Mouse (Mus musculus): Measurements from ENCODE around the gene Efl1. TPM values are rescaled to one million over a fixed set of nuclear protein-coding genes. Genes with fewer than 3 reads are reported as not detected.
A peak's percentile ranks its signal among the peaks of the same experiment; 100 is the strongest.

The Efl1 gene
- polyA plus RNA-seq, 1 experiment from 2014 or later = 21.1 TPM

- Histone ChIP-seq H3K9ac (ENCODE audit: low read length) (no peak overlapping the region), H3K4me2 (ENCODE audit: low read depth, low read length) (no peak overlapping the region), H3K4me3 (ENCODE audit: low read length) (no peak overlapping the region), H3K27me3 (ENCODE audit: control insufficient read depth, insufficient read depth, low read depth, low read length) (no peaks in the 10 kb centered on the region), H3K27ac (ENCODE audit: low read length) (no peak overlapping the region), H3K4me1 (replicated peaks; ENCODE audit: control insufficient read depth, insufficient read depth, low read length) (no peaks in the 10 kb centered on the region), H3K9me3 (ENCODE audit: control insufficient read depth, low read length) (no peaks in the 10 kb centered on the region), H3K36me3 (ENCODE audit: control insufficient read depth, insufficient read depth, low read length) (no peaks in the 10 kb centered on the region)
- no peak for ATAC-seq (ENCODE audit: low read depth)
- WGBS = 75% methylated on average over 18 of the region's 18 CpGs
Observed at GRCm38 (mm10) chr7:82744167-82744715, 95.8 kb downstream of the Efl1 start.

GRCm38 (mm10) chr7:82748812-82749211, 100.4 kb downstream of the Efl1 start:
- no peaks in the 10 kb centered on the region for H3K27me3 ChIP-seq (ENCODE audit: control insufficient read depth, insufficient read depth, low read depth, low read length)
- H3K4me2 ChIP-seq (ENCODE audit: low read depth, low read length) = no peak overlapping the region
- 55% methylated on average over 2 of the region's 2 CpGs for WGBS
- no peaks in the 10 kb centered on the region for H3K36me3 ChIP-seq (ENCODE audit: control insufficient read depth, insufficient read depth, low read length)
- ATAC-seq (ENCODE audit: low read depth) = peak; percentile 53
- H3K4me3 ChIP-seq (ENCODE audit: low read length) = no peak overlapping the region
- H3K4me1 ChIP-seq (replicated peaks; ENCODE audit: control insufficient read depth, insufficient read depth, low read length) = peaks cover 7% of the 10 kb centered on the region
- H3K27ac ChIP-seq (ENCODE audit: low read length) = peak overlapping the region; percentile 71
- H3K9ac ChIP-seq (ENCODE audit: low read length) = no peak overlapping the region
- H3K9me3 ChIP-seq (ENCODE audit: control insufficient read depth, low read length) = no peaks in the 10 kb centered on the region

- Histone ChIP-seq H3K27ac (ENCODE audit: low read length) (peak overlapping the region; percentile 71), H3K36me3 (ENCODE audit: control insufficient read depth, insufficient read depth, low read length) (no peaks in the 10 kb centered on the region), H3K4me3 (ENCODE audit: low read length) (no peak overlapping the region), H3K4me1 (replicated peaks; ENCODE audit: control insufficient read depth, insufficient read depth, low read length) (peaks cover 7% of the 10 kb centered on the region), H3K9me3 (ENCODE audit: control insufficient read depth, low read length) (no peaks in the 10 kb centered on the region), H3K9ac (ENCODE audit: low read length) (no peak overlapping the region), H3K27me3 (ENCODE audit: control insufficient read depth, insufficient read depth, low read depth, low read length) (no peaks in the 10 kb centered on the region), H3K4me2 (ENCODE audit: low read depth, low read length) (no peak overlapping the region)
- no peak for ATAC-seq (ENCODE audit: low read depth)
- WGBS = 80% methylated on average over 8 of the region's 8 CpGs
Observed at GRCm38 (mm10) chr7:82749239-82749638, 100.8 kb downstream of the Efl1 start.

GRCm38 (mm10) chr7:82752171-82753085, 104.0 kb downstream of the Efl1 start:
- Histone ChIP-seq H3K27me3 (ENCODE audit: control insufficient read depth, insufficient read depth, low read depth, low read length) (no peaks in the 10 kb centered on the region), H3K9me3 (ENCODE audit: control insufficient read depth, low read length) (no peaks in the 10 kb centered on the region), H3K36me3 (ENCODE audit: control insufficient read depth, insufficient read depth, low read length) (peaks cover 3% of the 10 kb centered on the region; the same call in 1 of the 2 replicates), H3K27ac (ENCODE audit: low read length) (peak overlapping the region; percentile 98), H3K4me3 (ENCODE audit: low read length) (no peak overlapping the region), H3K4me2 (ENCODE audit: low read depth, low read length) (peak overlapping the region; percentile 31), H3K4me1 (replicated peaks; ENCODE audit: control insufficient read depth, insufficient read depth, low read length) (peaks cover 7% of the 10 kb centered on the region), H3K9ac (ENCODE audit: low read length) (no peak overlapping the region)
- 32% methylated on average over 8 of the region's 8 CpGs for WGBS
- peak; percentile 89 for ATAC-seq (ENCODE audit: low read depth)

GRCm38 (mm10) chr7:82755602-82756155, 107.3 kb downstream of the Efl1 start:
- ATAC-seq (ENCODE audit: low read depth) = no peak

GRCm38 (mm10) chr7:82758521-82758920, 110.1 kb downstream of the Efl1 start:
- no peak overlapping the region for H3K4me3 ChIP-seq (ENCODE audit: low read length)
- H3K4me1 ChIP-seq (replicated peaks; ENCODE audit: control insufficient read depth, insufficient read depth, low read length) = no peaks in the 10 kb centered on the region
- H3K27ac ChIP-seq (ENCODE audit: low read length) = no peak overlapping the region
- ATAC-seq (ENCODE audit: low read depth) = no peak
- no peaks in the 10 kb centered on the region for H3K27me3 ChIP-seq (ENCODE audit: control insufficient read depth, insufficient read depth, low read depth, low read length)
- no peaks in the 10 kb centered on the region for H3K9me3 ChIP-seq (ENCODE audit: control insufficient read depth, low read length)
- peaks cover 6% of the 10 kb centered on the region; the same call in 1 of the 2 replicates for H3K36me3 ChIP-seq (ENCODE audit: control insufficient read depth, insufficient read depth, low read length)
- no peak overlapping the region for H3K4me2 ChIP-seq (ENCODE audit: low read depth, low read length)
- no peak overlapping the region for H3K9ac ChIP-seq (ENCODE audit: low read length)
- 79% methylated on average over 4 of the region's 4 CpGs for WGBS

More at GRCm38 (mm10) chr7:82755602-82756155, 107.3 kb downstream of the Efl1 start:
- H3K9me3 ChIP-seq (ENCODE audit: control insufficient read depth, low read length) = no peaks in the 10 kb centered on the region
- no peak overlapping the region for H3K4me3 ChIP-seq (ENCODE audit: low read length)
- no peak overlapping the region; the same call in 1 of the 2 replicates for H3K27ac ChIP-seq (ENCODE audit: low read length)
- H3K4me1 ChIP-seq (replicated peaks; ENCODE audit: control insufficient read depth, insufficient read depth, low read length) = peaks cover 7% of the 10 kb centered on the region
- 63% methylated on average over 8 of the region's 8 CpGs for WGBS
- H3K4me2 ChIP-seq (ENCODE audit: low read depth, low read length) = no peak overlapping the region
- H3K27me3 ChIP-seq (ENCODE audit: control insufficient read depth, insufficient read depth, low read depth, low read length) = no peaks in the 10 kb centered on the region
- peaks cover 3% of the 10 kb centered on the region; the same call in 1 of the 2 replicates for H3K36me3 ChIP-seq (ENCODE audit: control insufficient read depth, insufficient read depth, low read length)
- no peak overlapping the region for H3K9ac ChIP-seq (ENCODE audit: low read length)

GRCm38 (mm10) chr7:82759091-82759490, 110.7 kb downstream of the Efl1 start:
- Histone ChIP-seq H3K4me3 (ENCODE audit: low read length) (no peak overlapping the region), H3K9ac (ENCODE audit: low read length) (no peak overlapping the region), H3K4me2 (ENCODE audit: low read depth, low read length) (no peak overlapping the region), H3K9me3 (ENCODE audit: control insufficient read depth, low read length) (no peaks in the 10 kb centered on the region), H3K27ac (ENCODE audit: low read length) (no peak overlapping the region), H3K36me3 (ENCODE audit: control insufficient read depth, insufficient read depth, low read length) (peaks cover 6% of the 10 kb centered on the region; the same call in 1 of the 2 replicates), H3K27me3 (ENCODE audit: control insufficient read depth, insufficient read depth, low read depth, low read length) (no peaks in the 10 kb centered on the region), H3K4me1 (replicated peaks; ENCODE audit: control insufficient read depth, insufficient read depth, low read length) (no peaks in the 10 kb centered on the region)
- no peak for ATAC-seq (ENCODE audit: low read depth)
- 81% methylated on average over 4 of the region's 4 CpGs for WGBS

GRCm38 (mm10) chr7:82764951-82765350, 116.5 kb downstream of the Efl1 start:
- H3K9me3 ChIP-seq (ENCODE audit: control insufficient read depth, low read length) = no peaks in the 10 kb centered on the region
- peaks cover 2% of the 10 kb centered on the region; the same call in 1 of the 2 replicates for H3K36me3 ChIP-seq (ENCODE audit: control insufficient read depth, insufficient read depth, low read length)
- no peak for ATAC-seq (ENCODE audit: low read depth)
- no peaks in the 10 kb centered on the region; the same call in 1 of the 2 replicates for H3K4me1 ChIP-seq (replicated peaks; ENCODE audit: control insufficient read depth, insufficient read depth, low read length)
- WGBS = 74% methylated on average over 1 of the region's 1 CpGs
- no peaks in the 10 kb centered on the region for H3K27me3 ChIP-seq (ENCODE audit: control insufficient read depth, insufficient read depth, low read depth, low read length)
- H3K4me3 ChIP-seq (ENCODE audit: low read length) = no peak overlapping the region
- no peak overlapping the region for H3K9ac ChIP-seq (ENCODE audit: low read length)
- no peak overlapping the region for H3K27ac ChIP-seq (ENCODE audit: low read length)
- H3K4me2 ChIP-seq (ENCODE audit: low read depth, low read length) = no peak overlapping the region

- Histone ChIP-seq H3K27me3 (ENCODE audit: control insufficient read depth, insufficient read depth, low read depth, low read length) (no peaks in the 10 kb centered on the region), H3K36me3 (ENCODE audit: control insufficient read depth, insufficient read depth, low read length) (peaks cover 2% of the 10 kb centered on the region; the same call in 1 of the 2 replicates), H3K4me1 (replicated peaks; ENCODE audit: control insufficient read depth, insufficient read depth, low read length) (no peaks in the 10 kb centered on the region; the same call in 1 of the 2 replicates), H3K9me3 (ENCODE audit: control insufficient read depth, low read length) (no peaks in the 10 kb centered on the region; the same call in 1 of the 2 replicates), H3K9ac (ENCODE audit: low read length) (no peak overlapping the region), H3K27ac (ENCODE audit: low read length) (no peak overlapping the region), H3K4me2 (ENCODE audit: low read depth, low read length) (no peak overlapping the region), H3K4me3 (ENCODE audit: low read length) (no peak overlapping the region)
- 81% methylated on average over 6 of the region's 6 CpGs for WGBS
- no peak for ATAC-seq (ENCODE audit: low read depth)
Observed at GRCm38 (mm10) chr7:82766623-82767022, 118.2 kb downstream of the Efl1 start.

Measured in lung, embryonic 16.5 days (tissue).